Mouse (Mus musculus): ENCODE measurements around the gene Foxred1. TPM values are rescaled to one million over a fixed set of nuclear protein-coding genes. Genes with fewer than 3 reads are reported as not detected.

The Foxred1 gene
- total and polyA plus RNA-seq, 2 experiments: 28.9 to 31.8 TPM

GRCm38 (mm10) chr9:35156862-35157261 is 54.0 kb downstream of the Foxred1 start:
- peak overlapping the region; percentile 37; the same call in 1 of the 2 replicates for H3K27ac ChIP-seq (replicated peaks; ENCODE audit: insufficient read depth, low read depth, low read length)
- WGBS: 85% methylated on average over 4 of the region's 4 CpGs
- H3K36me3 ChIP-seq (ENCODE audit: control insufficient read depth, insufficient read depth, low read length): peaks cover 1% of the 10 kb centered on the region; the same call in 1 of the 2 replicates
- TF ChIP-seq CTCF (IDR thresholded peaks at IDR 0.05; ENCODE audit: low read depth, low read length): no peak
- TF ChIP-seq POLR2A (IDR thresholded peaks at IDR 0.05; ENCODE audit: extremely low read depth, insufficient read depth, low read length): no peak
- DNase-seq (ENCODE audit: extremely low read depth, low read depth, low spot score): no peak
- H3K4me3 ChIP-seq (ENCODE audit: insufficient read depth, low read depth, low read length): no peak overlapping the region
- H3K27me3 ChIP-seq (ENCODE audit: control insufficient read depth, insufficient read depth, low read length): no peaks in the 10 kb centered on the region
- H3K4me1 ChIP-seq (ENCODE audit: control insufficient read depth, insufficient read depth, low read length): peaks cover 5% of the 10 kb centered on the region
- H3K79me2 ChIP-seq (ENCODE audit: control insufficient read depth, insufficient read depth, low read length): peaks cover 26% of the 10 kb centered on the region
- H3K9ac ChIP-seq (ENCODE audit: low read depth, low read length): peak overlapping the region; percentile 8; the same call in 1 of the 2 replicates

GRCm38 (mm10) chr9:35156002-35156710 is 54.7 kb downstream of the Foxred1 start:
- DNase-seq (ENCODE audit: extremely low read depth, low read depth, low spot score): no peak
- Histone ChIP-seq H3K4me3 (ENCODE audit: insufficient read depth, low read depth, low read length) (no peak overlapping the region), H3K36me3 (ENCODE audit: control insufficient read depth, insufficient read depth, low read length) (peaks cover 1% of the 10 kb centered on the region; the same call in 1 of the 2 replicates), H3K4me1 (ENCODE audit: control insufficient read depth, insufficient read depth, low read length) (peaks cover 5% of the 10 kb centered on the region), H3K79me2 (ENCODE audit: control insufficient read depth, insufficient read depth, low read length) (peaks cover 26% of the 10 kb centered on the region), H3K27me3 (ENCODE audit: control insufficient read depth, insufficient read depth, low read length) (no peaks in the 10 kb centered on the region), H3K9ac (ENCODE audit: low read depth, low read length) (no peak overlapping the region; the same call in 1 of the 2 replicates), H3K27ac (replicated peaks; ENCODE audit: insufficient read depth, low read depth, low read length) (peak overlapping the region; percentile 37)
- TF ChIP-seq POLR2A (IDR thresholded peaks at IDR 0.05; ENCODE audit: extremely low read depth, insufficient read depth, low read length) (no peak), CTCF (IDR thresholded peaks at IDR 0.05; ENCODE audit: low read depth, low read length) (no peak)
- 80% methylated on average over 5 of the region's 5 CpGs for WGBS

Other genes with a start within 250 kb of the Foxred1 start
- 72.2 and 74.6 TPM in 2 replicates for gene St3gal4, start 91.8 kb downstream of the Foxred1 start, total RNA-seq (2014; rRNA removed)
- gene St3gal4, start 91.8 kb downstream of the Foxred1 start, polyA plus RNA-seq (2012; rRNA removed): 26.5 TPM in 2 replicates
- gene Dcps, start 35.0 kb downstream of the Foxred1 start, total RNA-seq (2014; rRNA removed): 21.0 and 21.2 TPM in 2 replicates
- 24.0 and 27.4 TPM in 2 replicates for gene Dcps, start 35.0 kb downstream of the Foxred1 start, polyA plus RNA-seq (2012; rRNA removed)
- gene Srpr, start 10.9 kb downstream of the Foxred1 start, total RNA-seq (2014; rRNA removed): 55.2 and 75.4 TPM in 2 replicates
- gene Srpr, start 10.9 kb downstream of the Foxred1 start, polyA plus RNA-seq (2012; rRNA removed): 88.5 and 91.0 TPM in 2 replicates
- gene Tirap, start 10.8 kb downstream of the Foxred1 start, total RNA-seq (2014; rRNA removed): 12.3 and 13.3 TPM in 2 replicates
- gene Tirap, start 10.8 kb downstream of the Foxred1 start, polyA plus RNA-seq (2012; rRNA removed): 23.6 and 24.2 TPM in 2 replicates
- gene Fam118b, start 56.8 kb upstream of the Foxred1 start, total RNA-seq (2014; rRNA removed): 3.0 and 4.0 TPM in 2 replicates
- gene Fam118b, start 56.8 kb upstream of the Foxred1 start, polyA plus RNA-seq (2012; rRNA removed): 3.8 and 5.8 TPM in 2 replicates
- gene Rpusd4, start 56.8 kb upstream of the Foxred1 start, total RNA-seq (2014; rRNA removed): 6.5 and 8.2 TPM in 2 replicates
- gene Rpusd4, start 56.8 kb upstream of the Foxred1 start, polyA plus RNA-seq (2012; rRNA removed): 4.2 and 4.3 TPM in 2 replicates
- gene Cdon, start 210.1 kb upstream of the Foxred1 start, total RNA-seq (2014; rRNA removed): 0.37 and 0.87 TPM in 2 replicates
- 0.49 and 0.50 TPM in 2 replicates for gene Cdon, start 210.1 kb upstream of the Foxred1 start, polyA plus RNA-seq (2012; rRNA removed)

All from liver, adult 2 months (tissue).